Mouse (Mus musculus): ENCODE measurements at regions not wholly inside any gene's neighbourhood (a gene's known extent, or its start where the extent isn't known, plus 50 kb on each side); places are given as distances from the start of the nearest gene placed in this dataset.
"Not testable (repeated sequence)": the region's sequence is repeated elsewhere in the genome, so short reads cannot be mapped to it uniquely, and the experiment has no call there.

DNA sequence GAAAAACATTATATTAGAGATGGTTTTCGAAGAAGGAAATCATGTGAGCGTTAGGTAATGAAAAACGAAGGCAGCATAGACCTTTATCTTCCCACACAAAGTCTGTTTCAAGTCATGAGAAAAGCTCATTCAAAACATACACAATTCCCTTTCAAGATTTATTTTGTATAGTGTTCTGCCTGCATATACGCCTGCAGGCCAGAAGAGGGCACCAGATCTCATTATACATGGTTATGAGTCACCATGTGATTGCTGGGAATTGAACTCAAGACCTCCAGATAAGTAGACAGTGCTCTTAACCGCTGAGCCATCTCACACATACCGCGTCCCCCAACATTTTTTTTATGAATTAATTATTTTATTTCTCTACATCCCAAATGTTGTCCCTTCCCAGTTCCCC, 578.3 kb upstream of the Ccdc54 start:
- DNase-seq: no peak

DNA sequence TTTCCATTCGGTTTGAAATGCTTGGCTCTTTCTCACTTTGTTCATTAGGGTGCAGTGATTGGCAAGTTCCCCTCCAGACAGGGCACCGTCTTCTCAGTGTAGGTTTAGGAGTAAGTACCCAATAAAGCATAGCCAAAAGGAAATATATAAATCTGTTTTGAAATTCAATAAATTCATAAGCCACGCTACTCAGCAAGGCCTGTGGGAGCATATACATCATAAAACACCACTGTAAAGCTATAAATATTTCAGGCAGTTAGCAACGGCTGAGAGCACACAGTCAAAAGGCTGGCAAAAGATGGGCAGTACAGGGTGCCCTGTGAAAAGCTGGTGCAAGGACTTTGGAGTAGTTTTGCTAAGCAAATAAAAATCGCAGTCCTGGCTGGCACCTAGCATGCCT, 569.8 kb upstream of the Ccdc54 start:
- no peak for DNase-seq

DNA sequence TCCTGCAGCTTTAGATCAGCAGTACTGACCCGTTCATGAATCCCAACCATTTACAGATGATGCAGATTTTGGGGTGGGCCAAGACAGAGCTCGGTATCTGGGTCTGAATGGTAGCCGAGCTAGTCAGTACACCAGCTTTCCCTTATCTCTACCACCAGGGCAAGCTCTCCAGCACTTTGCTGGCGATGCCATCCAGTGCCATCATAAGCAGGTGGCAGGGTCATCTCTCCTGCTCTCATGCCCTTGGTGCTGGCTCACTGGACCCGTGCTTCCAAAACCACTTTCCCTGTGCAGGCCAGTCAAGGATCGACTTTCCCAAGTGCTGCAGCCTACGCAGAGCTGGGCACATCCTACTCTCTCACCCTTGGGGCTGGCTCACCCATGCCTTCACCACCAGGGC, 547.6 kb upstream of the Ccdc54 start:
- DNase-seq: no peak

DNA sequence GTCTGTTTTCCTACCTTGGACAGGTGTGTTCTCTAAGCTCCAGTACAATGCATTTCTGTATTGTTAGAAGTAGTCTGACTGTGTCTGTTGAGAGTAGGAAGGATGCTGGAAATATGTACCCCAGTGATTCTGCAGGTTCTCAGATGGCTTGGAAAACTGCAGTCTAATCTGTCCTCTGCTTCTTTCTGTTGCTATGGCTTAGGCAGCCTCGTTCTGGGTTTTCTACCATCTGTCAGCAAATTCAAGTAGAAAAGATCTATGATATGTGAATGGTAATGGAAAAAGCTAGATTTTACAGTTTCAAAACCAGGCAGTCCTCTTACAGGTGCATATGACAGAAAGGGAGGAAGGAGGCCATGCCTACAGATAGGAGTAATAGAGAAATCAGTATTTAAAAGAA, 528.9 kb upstream of the Ccdc54 start:
- DNase-seq: no peak

- DNase-seq: no peak
Measured at GRCm38 (mm10) chr16:51118365-51118764, 527.4 kb upstream of the Ccdc54 start.

- DNase-seq: no peak
Measured at GRCm38 (mm10) chr16:51117836-51118235, 526.9 kb upstream of the Ccdc54 start.

DNA sequence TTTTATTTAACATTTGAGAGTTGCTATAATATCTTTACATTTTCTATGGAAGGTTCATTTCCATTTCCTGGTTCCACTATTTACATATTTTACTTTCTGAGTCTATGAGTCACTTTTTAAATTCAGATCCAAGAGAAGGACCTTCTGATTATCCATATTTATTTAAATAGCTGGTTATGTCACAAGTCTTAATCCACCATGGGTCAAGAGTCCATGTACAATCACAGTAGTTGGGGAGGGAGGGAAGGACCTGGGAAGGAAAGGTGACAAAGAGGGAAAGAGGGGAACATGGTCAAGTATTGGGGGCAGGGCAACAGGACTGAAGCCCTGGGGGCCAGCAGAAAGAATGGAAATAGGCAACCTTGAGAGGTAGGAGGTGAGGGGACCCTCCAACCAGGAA, 518.9 kb upstream of the Ccdc54 start:
- no peak for DNase-seq

- DNase-seq: no peak
Measured at GRCm38 (mm10) chr16:51107421-51107820, 516.5 kb upstream of the Ccdc54 start.

GRCm38 (mm10) chr16:51086556-51086955, 495.6 kb upstream of the Ccdc54 start:
- no peak for DNase-seq

- no peak for DNase-seq
Measured at GRCm38 (mm10) chr16:51080146-51080545, 489.2 kb upstream of the Ccdc54 start.

DNA sequence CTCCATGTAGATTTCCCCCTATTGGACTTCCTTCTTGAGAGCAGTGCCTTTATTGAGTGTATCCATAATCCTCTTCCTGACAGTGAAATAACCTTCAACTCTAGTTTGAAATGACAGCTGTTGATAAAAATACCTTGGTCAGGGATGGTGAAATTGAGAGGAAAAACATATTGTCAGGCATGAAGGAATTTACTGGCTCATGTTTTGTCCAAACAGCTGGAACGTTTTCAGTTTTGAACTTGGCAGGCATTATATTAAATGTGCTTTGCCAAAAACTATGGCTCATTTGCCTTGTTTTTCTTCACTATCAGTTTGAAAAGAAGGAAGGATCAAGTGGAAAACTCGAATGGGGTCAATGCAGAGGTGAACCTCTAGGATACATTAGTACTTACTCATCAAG, 457.7 kb upstream of the Ccdc54 start:
- peak in 1 of 2 experiments; percentile 6 for DNase-seq

GRCm38 (mm10) chr16:51048169-51048568, 457.2 kb upstream of the Ccdc54 start:
- no peak for DNase-seq

DNA sequence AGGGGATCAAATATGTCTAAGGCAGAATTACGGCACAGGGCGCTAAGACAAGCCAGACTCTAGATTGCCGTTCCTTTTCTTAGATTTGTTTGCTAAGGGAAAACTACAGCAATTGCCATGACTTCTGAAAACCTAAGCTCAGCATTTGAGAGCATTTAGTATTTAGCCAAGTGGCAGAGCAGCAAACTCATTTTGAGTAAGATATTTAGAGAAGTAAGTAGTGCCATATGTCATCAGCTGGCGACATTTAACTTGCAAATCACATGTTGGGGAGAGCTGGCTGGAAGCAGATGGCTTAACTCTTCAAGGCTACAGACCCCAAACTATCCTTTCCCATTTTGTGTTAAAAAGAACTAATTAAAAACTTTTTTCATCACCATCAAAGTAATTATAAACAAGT, 450.4 kb upstream of the Ccdc54 start:
- DNase-seq: no peak

DNA sequence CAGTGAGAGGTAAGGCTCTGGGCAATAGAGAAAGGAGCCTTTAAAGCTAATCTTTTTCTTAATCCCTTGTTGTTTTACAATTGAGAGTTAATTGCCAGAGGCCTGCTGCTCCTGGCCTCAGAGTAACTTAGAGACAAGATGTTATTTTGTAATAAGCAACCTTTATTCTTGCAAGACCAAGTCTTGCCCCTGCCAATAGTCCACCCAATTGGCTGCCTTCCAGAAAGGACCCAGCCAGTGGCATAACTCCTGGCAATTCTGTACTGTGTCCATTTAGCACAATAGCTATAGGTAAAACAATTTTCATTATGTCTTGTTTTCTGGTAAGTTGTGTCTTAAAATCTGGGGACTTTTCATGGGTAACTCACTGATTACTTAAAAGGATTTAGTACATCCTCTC, 411.9 kb upstream of the Ccdc54 start:
- DNase-seq: no peak

GRCm38 (mm10) chr16:50964395-50964794, 373.4 kb upstream of the Ccdc54 start:
- no peak for DNase-seq

DNA sequence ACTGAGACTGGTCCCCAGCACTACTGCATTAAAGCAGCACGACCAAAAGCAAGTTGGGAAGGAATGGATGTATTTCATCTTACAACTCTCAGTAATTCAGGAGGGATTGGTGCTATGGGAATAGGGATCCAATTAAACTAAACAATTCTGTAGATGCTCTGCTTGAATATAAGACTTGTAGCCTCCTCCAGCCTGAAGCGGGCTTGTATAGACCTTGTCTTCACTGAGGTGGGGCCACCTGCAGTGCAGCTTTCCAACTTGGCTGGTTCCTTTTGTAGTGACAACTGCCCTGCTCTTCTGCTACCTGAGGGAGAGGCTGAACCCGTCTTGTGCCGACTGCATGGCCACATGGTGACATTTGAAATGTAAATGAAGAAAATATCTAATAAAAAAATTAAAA, 353.1 kb upstream of the Ccdc54 start:
- DNase-seq: no peak

DNA sequence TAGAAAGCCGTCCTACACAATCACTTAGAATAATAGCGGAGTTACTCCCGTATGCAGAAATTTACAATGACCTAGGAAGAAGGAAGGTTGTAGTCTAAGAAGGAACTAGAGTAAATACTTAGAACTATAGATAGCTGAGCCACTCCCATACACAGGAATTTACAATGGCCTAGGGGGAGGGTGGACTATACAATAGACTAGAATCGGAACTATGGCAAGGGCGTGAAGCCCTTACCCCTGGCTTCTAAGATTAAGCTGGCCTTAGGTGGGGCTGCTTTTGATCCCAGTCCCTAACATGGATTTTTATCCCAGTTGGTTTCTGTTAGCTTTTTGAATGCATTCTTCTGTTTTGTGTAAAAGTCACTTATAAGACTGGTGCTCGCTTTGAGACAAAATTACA, 352.6 kb upstream of the Ccdc54 start:
- DNase-seq: not testable (repeated sequence)

- DNase-seq: no peak
Measured at GRCm38 (mm10) chr16:50942291-50942690, 351.3 kb upstream of the Ccdc54 start.

DNA sequence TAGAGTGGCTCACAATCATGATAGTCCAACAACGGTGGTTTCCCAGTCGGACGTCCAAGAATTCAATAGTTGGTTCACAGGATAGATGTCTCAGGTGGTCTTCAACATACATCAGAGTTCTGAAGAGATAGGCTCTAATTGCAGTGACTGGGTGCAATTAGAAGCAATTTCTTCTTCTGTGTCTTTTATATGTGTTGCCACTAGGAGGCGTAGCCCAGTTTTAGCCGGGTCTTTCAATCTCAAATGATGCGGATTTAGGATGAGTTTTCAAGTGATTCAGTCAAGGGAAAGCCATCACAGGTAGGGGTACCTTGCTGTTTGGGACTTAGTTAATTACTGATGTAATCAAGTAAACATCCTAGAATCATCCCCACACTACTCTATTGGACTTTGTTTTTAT, 348.4 kb upstream of the Ccdc54 start:
- no peak for DNase-seq

DNA sequence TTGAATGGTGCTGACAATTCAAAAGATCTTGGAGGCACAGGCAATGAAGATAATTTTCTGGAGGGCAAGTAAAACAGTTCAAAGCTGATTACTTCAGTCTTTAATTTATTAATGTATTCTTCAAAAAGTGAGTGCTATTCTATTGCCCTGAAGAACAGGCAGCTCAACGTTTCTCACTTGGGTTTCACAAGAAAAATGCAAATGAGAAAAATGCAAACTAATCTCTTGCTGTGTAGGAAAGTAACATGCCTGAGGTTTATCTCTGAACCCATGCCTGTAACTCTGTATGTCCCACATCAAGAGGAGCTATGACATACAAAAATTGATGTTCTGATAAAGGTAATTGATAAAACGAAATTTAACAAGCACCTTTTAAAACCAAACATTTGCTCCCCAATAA, 316.8 kb upstream of the Ccdc54 start:
- no peak for DNase-seq

- DNase-seq: no peak
Measured at GRCm38 (mm10) chr16:50899151-50899550, 308.2 kb upstream of the Ccdc54 start.

- peak in 1 of 2 experiments; percentile 12 for DNase-seq
Measured at GRCm38 (mm10) chr16:50877926-50878325, 287.0 kb upstream of the Ccdc54 start.

- DNase-seq: no peak
Measured at GRCm38 (mm10) chr16:50871318-50871717, 280.4 kb upstream of the Ccdc54 start.

DNA sequence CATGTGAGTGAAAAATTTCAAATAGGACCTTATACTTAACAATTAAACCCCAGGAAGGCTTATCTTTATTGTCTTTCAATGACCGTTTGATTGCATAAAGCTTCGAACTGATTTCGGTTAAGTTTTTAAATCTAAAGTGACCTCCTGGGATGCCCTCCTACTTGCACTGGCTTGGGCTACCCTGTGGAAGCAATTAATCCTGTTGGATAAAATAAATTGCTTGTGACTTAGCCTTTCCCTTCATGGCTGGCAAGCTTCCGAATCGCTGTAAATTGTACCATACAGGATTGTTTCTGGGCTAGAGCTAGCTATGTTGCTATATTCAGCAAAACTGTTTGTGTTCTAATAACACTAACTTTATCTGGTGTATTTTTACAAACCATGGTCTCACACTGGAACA, 272.6 kb upstream of the Ccdc54 start:
- DNase-seq: peak in 1 of 2 experiments; percentile 9

DNA sequence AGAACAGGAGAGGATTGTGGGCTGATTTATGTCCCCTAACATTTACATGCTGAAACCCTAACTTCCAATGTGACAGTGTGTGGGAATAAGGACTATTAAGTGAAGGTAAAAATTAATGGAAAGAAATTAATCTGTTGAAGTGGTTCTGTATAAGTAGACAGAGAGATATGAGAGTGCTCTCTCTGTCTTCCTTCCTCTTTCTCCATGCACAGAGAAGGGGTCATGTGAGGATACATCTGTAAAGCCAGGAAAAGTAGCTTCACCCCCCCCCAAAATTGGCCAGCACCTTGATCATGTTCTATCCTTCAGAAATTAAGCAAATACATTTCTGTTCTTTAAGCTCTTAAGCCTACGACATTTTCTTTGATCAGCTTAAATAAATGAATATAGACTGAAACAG, 268.6 kb upstream of the Ccdc54 start:
- DNase-seq: no peak

- no peak for DNase-seq
Measured at GRCm38 (mm10) chr16:50852081-50852480, 261.1 kb upstream of the Ccdc54 start.

All from kidney, postnatal 36 days (tissue).